Mouse (Mus musculus): ENCODE data around the gene Adgra3. TPM values are rescaled to one million over a fixed set of nuclear protein-coding genes. Genes with fewer than 3 reads are reported as not detected.

Gene Adgra3
- total RNA-seq, 1 experiment, result 59.2 TPM

GRCm38 (mm10) chr5:50027001-50027400 is 31.8 kb downstream of the Adgra3 start:
- H3K9ac ChIP-seq (ENCODE audit: insufficient read depth, low read depth, low read length, poor library complexity, severe bottlenecking), result no peak overlapping the region
- no peak overlapping the region for H3K27ac ChIP-seq (ENCODE audit: insufficient read depth, low read depth, low read length, poor library complexity, severe bottlenecking)
- DNase-seq (ENCODE audit: low read depth, low spot score), result no peak
- no peaks in the 10 kb centered on the region for H3K9me3 ChIP-seq (ENCODE audit: control insufficient read depth, insufficient read depth, low read depth, low read length)
- H3K4me3 ChIP-seq (ENCODE audit: insufficient read depth in 1 of 2, low read depth in 1 of 2, low read length in 2 of 2, poor library complexity in 1 of 2, severe bottlenecking in 1 of 2), result no peak overlapping the region
- H3K36me3 ChIP-seq (ENCODE audit: control insufficient read depth, insufficient read depth, low read length, poor library complexity, severe bottlenecking), result peaks cover 7% of the 10 kb centered on the region; the same call in 1 of the 2 replicates
- peaks cover 0 to 5% of the 10 kb centered on the region in 2 experiments; a peak in 1 of 4 replicates for H3K4me1 ChIP-seq (ENCODE audit: control insufficient read depth in 2 of 2, insufficient read depth in 2 of 2, low read length in 2 of 2, poor library complexity in 1 of 2)
- TF ChIP-seq ZC3H11A (IDR thresholded peaks at IDR 0.05; ENCODE audit: borderline replicate concordance, low read depth, low read length) (no peak), MAFK (IDR thresholded peaks at IDR 0.05; ENCODE audit: insufficient read depth, low read depth, low read length) (no peak), ZNF384 (IDR thresholded peaks at IDR 0.05; ENCODE audit: low read depth, low read length) (no peak), HCFC1 (IDR thresholded peaks at IDR 0.05; ENCODE audit: borderline replicate concordance, insufficient read depth, low read length) (no peak), CHD2 (IDR thresholded peaks at IDR 0.05; ENCODE audit: low read depth, low read length) (no peak)
- in situ Hi-C loops (cut with MboI; ENCODE audit: low sequenced_read_pairs in 2 of 2, unreplicated experiment in 2 of 2), result no loop called here

- no peak for DNase-seq (ENCODE audit: low read depth, low spot score)
- no peak overlapping the region for H3K27ac ChIP-seq (ENCODE audit: insufficient read depth, low read depth, low read length, poor library complexity, severe bottlenecking)
- no peak for TF ChIP-seq MAFK (IDR thresholded peaks at IDR 0.05; ENCODE audit: insufficient read depth, low read depth, low read length)
- TF ChIP-seq HCFC1 (IDR thresholded peaks at IDR 0.05; ENCODE audit: borderline replicate concordance, insufficient read depth, low read length), result no peak
- no peak for TF ChIP-seq CHD2 (IDR thresholded peaks at IDR 0.05; ENCODE audit: low read depth, low read length)
- TF ChIP-seq ZNF384 (IDR thresholded peaks at IDR 0.05; ENCODE audit: low read depth, low read length), result no peak
- no peak for TF ChIP-seq ZC3H11A (IDR thresholded peaks at IDR 0.05; ENCODE audit: borderline replicate concordance, low read depth, low read length)
- peaks cover 0 to 5% of the 10 kb centered on the region in 2 experiments; a peak in 1 of 4 replicates for H3K4me1 ChIP-seq (ENCODE audit: control insufficient read depth in 2 of 2, insufficient read depth in 2 of 2, low read length in 2 of 2, poor library complexity in 1 of 2)
- no peak overlapping the region for H3K9ac ChIP-seq (ENCODE audit: insufficient read depth, low read depth, low read length, poor library complexity, severe bottlenecking)
- no peaks in the 10 kb centered on the region for H3K9me3 ChIP-seq (ENCODE audit: control insufficient read depth, insufficient read depth, low read depth, low read length)
- no peak overlapping the region for H3K4me3 ChIP-seq (ENCODE audit: insufficient read depth in 1 of 2, low read depth in 1 of 2, low read length in 2 of 2, poor library complexity in 1 of 2, severe bottlenecking in 1 of 2)
- peaks cover 7% of the 10 kb centered on the region; the same call in 1 of the 2 replicates for H3K36me3 ChIP-seq (ENCODE audit: control insufficient read depth, insufficient read depth, low read length, poor library complexity, severe bottlenecking)
- in situ Hi-C loops (cut with MboI; ENCODE audit: low sequenced_read_pairs in 2 of 2, unreplicated experiment in 2 of 2), result no loop called here
Observed at GRCm38 (mm10) chr5:50026148-50026547, 32.7 kb downstream of the Adgra3 start.

- TF ChIP-seq ZNF384 (IDR thresholded peaks at IDR 0.05; ENCODE audit: low read depth, low read length) (no peak), CHD2 (IDR thresholded peaks at IDR 0.05; ENCODE audit: low read depth, low read length) (no peak), ZC3H11A (IDR thresholded peaks at IDR 0.05; ENCODE audit: borderline replicate concordance, low read depth, low read length) (no peak), HCFC1 (IDR thresholded peaks at IDR 0.05; ENCODE audit: borderline replicate concordance, insufficient read depth, low read length) (no peak), MAFK (IDR thresholded peaks at IDR 0.05; ENCODE audit: insufficient read depth, low read depth, low read length) (no peak)
- no peak overlapping the region for H3K27ac ChIP-seq (ENCODE audit: insufficient read depth, low read depth, low read length, poor library complexity, severe bottlenecking)
- H3K36me3 ChIP-seq (ENCODE audit: control insufficient read depth, insufficient read depth, low read length, poor library complexity, severe bottlenecking), result peaks cover 7% of the 10 kb centered on the region; the same call in 1 of the 2 replicates
- peaks cover 0 to 5% of the 10 kb centered on the region in 2 experiments; a peak in 1 of 4 replicates for H3K4me1 ChIP-seq (ENCODE audit: control insufficient read depth in 2 of 2, insufficient read depth in 2 of 2, low read length in 2 of 2, poor library complexity in 1 of 2)
- H3K4me3 ChIP-seq (ENCODE audit: insufficient read depth in 1 of 2, low read depth in 1 of 2, low read length in 2 of 2, poor library complexity in 1 of 2, severe bottlenecking in 1 of 2), result no peak overlapping the region
- DNase-seq (ENCODE audit: low read depth, low spot score), result no peak
- in situ Hi-C loops (cut with MboI; ENCODE audit: low sequenced_read_pairs in 2 of 2, unreplicated experiment in 2 of 2), result no loop called here
- no peaks in the 10 kb centered on the region for H3K9me3 ChIP-seq (ENCODE audit: control insufficient read depth, insufficient read depth, low read depth, low read length)
- H3K9ac ChIP-seq (ENCODE audit: insufficient read depth, low read depth, low read length, poor library complexity, severe bottlenecking), result no peak overlapping the region
Observed at GRCm38 (mm10) chr5:50024097-50024496, 34.7 kb downstream of the Adgra3 start.

GRCm38 (mm10) chr5:50015987-50016587 is 42.7 kb downstream of the Adgra3 start:
- DNase-seq (ENCODE audit: low read depth, low spot score), result no peak
- no peak overlapping the region for H3K27ac ChIP-seq (ENCODE audit: insufficient read depth, low read depth, low read length, poor library complexity, severe bottlenecking)

More at GRCm38 (mm10) chr5:50015987-50016587, 42.7 kb downstream of the Adgra3 start:
- Histone ChIP-seq H3K9me3 (ENCODE audit: control insufficient read depth, insufficient read depth, low read depth, low read length) (no peaks in the 10 kb centered on the region), H3K36me3 (ENCODE audit: control insufficient read depth, insufficient read depth, low read length, poor library complexity, severe bottlenecking) (no peaks in the 10 kb centered on the region), H3K9ac (ENCODE audit: insufficient read depth, low read depth, low read length, poor library complexity, severe bottlenecking) (no peak overlapping the region), H3K4me3 (ENCODE audit: insufficient read depth in 1 of 2, low read depth in 1 of 2, low read length in 2 of 2, poor library complexity in 1 of 2, severe bottlenecking in 1 of 2) (no peak overlapping the region), H3K4me1 (ENCODE audit: control insufficient read depth in 2 of 2, insufficient read depth in 2 of 2, low read length in 2 of 2, poor library complexity in 1 of 2) (no peaks in the 10 kb centered on the region)
- no peak for TF ChIP-seq CHD2 (IDR thresholded peaks at IDR 0.05; ENCODE audit: low read depth, low read length)
- no peak for TF ChIP-seq MAFK (IDR thresholded peaks at IDR 0.05; ENCODE audit: insufficient read depth, low read depth, low read length)
- no peak for TF ChIP-seq ZC3H11A (IDR thresholded peaks at IDR 0.05; ENCODE audit: borderline replicate concordance, low read depth, low read length)
- TF ChIP-seq HCFC1 (IDR thresholded peaks at IDR 0.05; ENCODE audit: borderline replicate concordance, insufficient read depth, low read length), result no peak
- no peak for TF ChIP-seq ZNF384 (IDR thresholded peaks at IDR 0.05; ENCODE audit: low read depth, low read length)
- in situ Hi-C loops (cut with MboI; ENCODE audit: low sequenced_read_pairs in 2 of 2, unreplicated experiment in 2 of 2), result no loop called here
